Mouse (Mus musculus): ENCODE data around the gene Npepps.
A peak's percentile ranks its signal among the peaks of the same experiment; 100 is the strongest.
"Not testable (repeated sequence)": the region's sequence is repeated elsewhere in the genome, so short reads cannot be mapped to it uniquely, and the experiment has no call there.

Npepps gene

DNA sequence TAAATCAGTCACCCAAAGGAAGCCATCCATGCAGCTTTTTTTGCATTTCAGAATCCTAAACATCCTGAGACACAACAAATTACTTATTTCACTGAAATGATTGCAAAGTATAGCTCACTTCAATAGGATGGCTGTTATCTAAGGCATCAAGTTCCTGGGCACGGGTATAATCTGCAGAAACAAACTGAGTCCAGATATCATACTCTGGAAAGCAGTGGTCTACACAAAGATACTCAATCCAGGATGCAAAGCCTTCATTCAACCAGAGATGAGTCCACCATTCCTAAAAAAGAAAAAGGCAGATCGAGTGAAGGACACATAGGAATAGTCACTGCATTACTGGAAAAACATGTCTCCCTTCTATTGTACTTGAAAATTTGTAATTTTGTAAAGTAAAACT is 42.5 kb downstream of the Npepps start:
- DNase-seq (ENCODE audit: low read depth) = no peak

GRCm38 (mm10) chr11:97232436-97232835 is 48.0 kb downstream of the Npepps start:
- DNase-seq (ENCODE audit: low read depth) = no peak

GRCm38 (mm10) chr11:97229396-97229795 is 51.0 kb downstream of the Npepps start:
- DNase-seq (ENCODE audit: low read depth) = no peak

- DNase-seq (ENCODE audit: low read depth) = no peak
Measured at GRCm38 (mm10) chr11:97228985-97229384, 51.5 kb downstream of the Npepps start.

- DNase-seq (ENCODE audit: low read depth) = no peak
Measured at GRCm38 (mm10) chr11:97226131-97226530, 54.3 kb downstream of the Npepps start.

GRCm38 (mm10) chr11:97223485-97223884 is 57.0 kb downstream of the Npepps start:
- no peak for DNase-seq (ENCODE audit: low read depth)

DNA sequence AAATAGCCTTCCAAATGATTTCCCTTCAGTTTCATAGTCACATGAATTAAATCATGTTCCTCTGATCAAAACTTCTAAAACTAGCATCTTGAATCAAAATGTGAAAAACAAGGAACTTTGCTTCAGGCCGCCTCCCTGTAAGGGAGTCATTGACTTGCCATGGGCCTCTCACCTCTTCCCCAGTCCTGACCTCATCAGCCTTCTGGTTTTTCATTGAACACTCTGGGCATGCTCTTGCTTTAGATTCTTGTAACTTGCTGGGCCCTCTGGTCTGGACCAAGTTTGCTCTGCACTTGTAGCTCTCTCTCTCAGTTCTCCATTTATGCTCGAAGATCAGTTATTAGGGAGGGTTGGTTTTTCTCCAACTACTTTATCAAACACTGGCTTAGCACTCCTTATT is 58.8 kb downstream of the Npepps start:
- no peak for DNase-seq (ENCODE audit: low read depth)

- no peak for DNase-seq (ENCODE audit: low read depth)
Measured at GRCm38 (mm10) chr11:97220211-97220610, 60.2 kb downstream of the Npepps start.

DNA sequence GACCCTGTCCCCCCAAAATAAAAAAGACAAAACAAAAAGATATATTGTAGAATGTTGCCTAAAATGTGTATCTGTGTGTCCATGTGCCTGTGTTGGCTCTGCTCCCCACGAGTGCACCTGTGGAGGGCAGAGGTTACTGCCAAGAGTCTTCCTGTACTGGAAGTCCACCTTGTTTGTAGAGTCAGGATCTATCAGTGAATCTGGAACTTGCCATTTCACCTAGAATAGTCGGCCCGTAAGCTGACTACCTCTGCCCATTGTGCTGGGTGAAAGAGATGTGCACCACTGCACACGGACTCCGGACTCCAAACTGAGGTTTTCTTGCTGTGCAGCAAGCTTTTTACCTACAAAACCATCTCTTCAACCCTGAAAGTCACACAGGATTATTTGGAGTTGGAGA is 66.0 kb downstream of the Npepps start:
- DNase-seq (ENCODE audit: low read depth) = no peak

GRCm38 (mm10) chr11:97210728-97211400 is 69.6 kb downstream of the Npepps start:
- no peak for DNase-seq (ENCODE audit: low read depth)

DNA sequence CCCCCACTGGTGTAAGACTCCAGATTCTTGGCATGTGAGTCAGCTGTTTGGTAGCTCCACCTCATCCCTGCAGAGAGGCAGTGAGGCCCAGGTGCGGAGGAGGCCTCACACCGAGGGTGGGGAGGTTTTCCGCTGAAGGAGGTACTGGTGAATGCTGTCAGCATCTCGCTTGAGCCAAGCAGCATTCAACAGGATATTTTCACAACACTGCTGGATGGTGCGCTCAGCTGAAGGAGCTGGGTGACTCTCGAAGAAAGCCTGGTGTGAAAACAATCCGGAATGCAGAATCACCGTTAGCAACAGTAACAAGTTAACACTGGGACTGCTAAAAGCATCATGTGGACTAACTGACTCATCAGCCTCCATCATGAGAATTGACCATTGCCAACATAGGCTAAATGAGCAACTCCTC is 73.4 kb downstream of the Npepps start:
- DNase-seq (ENCODE audit: low read depth) = peak; percentile 86

- DNase-seq (ENCODE audit: low read depth) = no peak
Measured at GRCm38 (mm10) chr11:97199519-97199918, 80.9 kb downstream of the Npepps start.

- peak; percentile 60 for DNase-seq (ENCODE audit: low read depth)
Measured at GRCm38 (mm10) chr11:97198601-97199000, 81.8 kb downstream of the Npepps start.

DNA sequence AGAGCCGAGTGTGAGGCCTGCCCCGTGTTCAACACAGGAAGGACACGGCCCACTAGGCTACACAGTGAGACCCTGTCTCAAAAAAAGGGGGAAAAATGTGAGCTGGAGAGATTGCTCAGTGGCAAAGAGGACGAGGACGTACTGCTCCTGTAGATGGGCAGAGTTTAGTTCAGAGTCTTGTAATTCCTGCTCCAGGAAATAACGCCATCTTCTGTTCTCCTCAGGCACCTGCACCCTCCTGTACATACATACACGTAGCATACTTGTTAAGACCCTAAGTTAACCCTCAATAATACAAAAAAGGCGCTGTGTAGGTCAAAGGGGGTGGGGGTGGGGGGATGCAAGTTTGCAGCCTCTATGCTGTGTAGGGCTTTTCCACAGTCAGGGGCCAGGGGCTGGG is 83.4 kb downstream of the Npepps start:
- no peak for DNase-seq (ENCODE audit: low read depth)

- DNase-seq (ENCODE audit: low read depth) = no peak
Measured at GRCm38 (mm10) chr11:97196541-97196940, 83.9 kb downstream of the Npepps start.

GRCm38 (mm10) chr11:97192621-97192951 is 87.9 kb downstream of the Npepps start:
- no peak for DNase-seq (ENCODE audit: low read depth)

DNA sequence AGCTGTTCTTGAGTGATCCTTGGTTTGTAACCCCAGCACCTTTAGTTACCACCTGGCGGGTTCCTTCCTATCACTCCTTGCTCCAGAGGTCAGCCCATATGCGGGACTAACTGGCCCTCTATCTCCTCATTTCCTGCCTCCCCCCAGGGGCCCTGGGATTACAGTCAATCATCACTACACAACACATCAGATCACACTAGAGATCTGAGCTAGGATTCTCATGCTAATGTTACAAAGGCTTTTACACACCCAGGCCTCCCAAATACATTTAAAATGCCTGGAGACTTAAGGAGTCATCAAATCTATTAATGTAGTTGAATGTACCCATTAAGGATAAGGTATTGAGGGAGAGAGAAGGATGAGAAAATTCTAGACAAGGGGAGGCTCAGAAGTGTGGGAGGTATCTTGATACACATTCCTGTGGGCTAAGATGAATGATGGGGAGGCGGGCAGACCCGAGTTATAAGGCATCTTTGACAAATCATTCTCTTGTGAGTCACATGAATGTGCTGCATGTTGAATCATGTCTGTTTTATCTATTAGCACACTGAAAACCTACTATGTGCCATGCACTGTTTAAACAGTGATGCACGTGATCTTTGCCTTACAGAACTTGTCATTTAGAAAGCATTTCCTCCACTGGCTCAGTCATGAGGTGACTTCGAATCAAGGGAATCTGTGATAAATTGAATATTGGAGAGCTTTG is 88.4 kb downstream of the Npepps start:
- DNase-seq (ENCODE audit: low read depth) = peak; percentile 74

- no peak for DNase-seq (ENCODE audit: low read depth)
Measured at GRCm38 (mm10) chr11:97190992-97191391, 89.4 kb downstream of the Npepps start.

DNA sequence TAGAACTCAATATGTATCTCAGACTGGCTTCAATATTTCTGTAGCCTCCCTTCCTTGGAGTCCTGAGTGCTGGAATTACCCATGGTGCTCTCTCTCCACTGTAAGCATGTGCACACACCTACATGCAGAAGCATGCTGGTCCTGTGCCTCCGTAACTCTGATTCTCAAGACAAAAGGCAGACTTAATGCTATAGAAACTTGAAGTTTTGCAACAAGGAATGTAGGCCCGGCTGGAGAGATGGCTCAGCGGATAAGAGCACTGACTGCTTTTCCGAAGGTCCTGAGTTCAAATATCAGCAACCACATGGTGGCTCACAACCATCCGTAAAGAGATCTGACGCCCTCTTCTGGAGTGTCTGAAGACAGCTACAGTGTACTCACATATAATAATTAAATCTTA is 90.8 kb downstream of the Npepps start:
- DNase-seq (ENCODE audit: low read depth) = not testable (repeated sequence)

GRCm38 (mm10) chr11:97189231-97189630 is 91.2 kb downstream of the Npepps start:
- DNase-seq (ENCODE audit: low read depth) = peak; percentile 33

DNA sequence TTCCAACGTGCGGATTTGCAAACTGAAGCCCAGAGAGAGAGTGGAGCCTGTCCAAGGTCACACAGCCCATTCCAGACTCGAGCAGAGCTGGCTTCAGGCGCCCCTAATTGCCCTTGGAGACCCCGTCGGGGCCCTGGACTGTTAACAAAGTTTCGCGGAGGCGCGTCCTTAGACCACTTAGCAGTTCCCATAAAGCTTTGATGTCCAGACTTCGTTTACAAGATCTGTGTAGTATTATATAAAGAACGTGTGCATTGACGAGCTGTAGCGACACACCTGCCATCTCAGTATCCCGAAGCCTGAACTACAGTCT is 91.8 kb downstream of the Npepps start:
- no peak for DNase-seq (ENCODE audit: low read depth)

DNA sequence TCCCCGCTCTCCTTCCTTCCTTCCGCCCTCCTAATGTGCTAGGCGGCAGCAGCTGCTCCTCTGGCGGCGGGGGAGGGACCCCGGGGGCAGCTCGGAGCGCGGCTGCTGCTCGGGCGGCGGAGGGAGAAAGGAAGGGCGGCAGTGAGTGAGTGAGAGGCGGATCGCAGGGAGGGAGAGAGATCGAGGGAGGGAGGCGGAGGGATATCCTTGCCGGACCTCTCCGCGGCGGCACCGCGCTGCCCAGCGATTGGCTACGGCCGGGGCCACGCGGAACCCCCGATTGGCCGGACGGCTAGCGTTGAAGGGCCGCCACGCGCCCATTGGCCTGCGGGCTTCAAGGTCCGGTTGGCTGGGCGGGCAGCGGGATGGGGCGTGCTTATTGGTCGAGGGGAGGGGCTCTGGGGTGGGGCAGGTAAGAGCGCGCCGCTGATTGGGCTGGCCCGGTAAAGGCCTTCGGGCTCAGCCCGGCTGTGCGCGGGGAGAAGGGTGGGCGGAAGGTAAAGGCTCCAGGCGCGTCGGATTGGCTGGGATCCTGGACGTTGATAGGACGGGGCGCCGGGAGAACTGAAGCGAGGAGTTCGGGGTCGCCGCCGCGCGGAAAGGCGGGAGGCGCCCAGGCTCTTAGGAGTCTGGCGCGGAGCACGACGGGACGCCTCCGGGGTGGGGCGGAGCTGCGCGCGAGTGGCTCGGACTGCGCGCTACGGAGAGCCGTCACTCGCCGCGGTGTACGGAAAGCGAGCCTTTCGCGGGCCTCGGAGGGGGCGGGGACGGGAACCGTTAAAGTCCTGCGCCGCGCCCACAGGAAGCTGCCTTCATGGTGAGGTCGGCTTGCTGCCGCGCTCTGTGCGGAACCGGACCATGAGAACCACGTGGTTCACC is 92.4 kb downstream of the Npepps start, which contains the start of gene Kpnb1:
TSS of gene Kpnb1 (minus strand) at position 118 of the 879 bp plus-strand sequence.
- DNase-seq (ENCODE audit: low read depth) = peak; percentile 99
